Mouse (Mus musculus) cortical plate, adult 2 months (tissue): ENCODE measurements around the gene Sel1l.

Experiments used
- CTCF ChIP-seq: fragments of 200-500 bp; IDR thresholded peaks from 2 replicates; pipeline ENCODE4 v1.5.1; 2011; ENCODE audit warnings: mild to moderate bottlenecking, control low read depth, low read length; ENCODE audit not compliant: insufficient read depth; ENCODE audit errors: extremely low read depth
- POLR2A ChIP-seq: fragments of 200-500 bp; IDR thresholded peaks from 2 replicates; pipeline ENCODE4 v1.6.1; 2011; ENCODE audit warnings: mild to moderate bottlenecking, low read length, control low read depth; ENCODE audit not compliant: insufficient read depth; ENCODE audit errors: extremely low read depth

DNA sequence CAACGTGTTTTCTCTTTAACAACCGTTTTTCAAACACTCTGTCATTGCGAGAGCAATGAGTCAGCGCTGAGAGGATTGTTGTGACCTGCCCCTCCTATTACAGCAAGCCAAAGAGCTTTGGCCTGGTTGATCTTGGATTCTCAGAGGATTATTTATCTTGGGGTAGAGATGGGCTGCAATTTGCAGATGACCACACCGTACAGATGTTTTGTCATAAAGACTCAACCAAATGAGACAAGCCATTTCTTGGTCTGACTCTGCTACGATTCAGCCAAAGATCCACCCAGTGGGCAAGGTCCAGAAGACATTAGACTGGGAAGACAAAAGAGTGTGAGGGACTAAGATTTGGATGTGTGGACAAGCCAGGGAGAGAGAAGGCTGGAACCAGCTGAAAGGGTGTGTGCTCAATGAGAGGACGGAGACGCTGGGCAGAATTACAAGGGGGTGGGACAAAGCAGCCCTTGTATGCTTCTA is 74.1 kb downstream of the Sel1l start:
- no peak for TF ChIP-seq POLR2A
- TF ChIP-seq CTCF, result no peak
